Mouse (Mus musculus): ENCODE data around the gene A2ml1. TPM values are rescaled to one million over a fixed set of nuclear protein-coding genes. Genes with fewer than 3 reads are reported as not detected.

Gene A2ml1
- polyA plus RNA-seq, 1 experiment from 2014 or later, result 4.8 TPM

- no peaks in the 10 kb centered on the region for H3K27me3 ChIP-seq (replicated peaks)
Observed at GRCm38 (mm10) chr6:128598256-128599047, 17.0 kb upstream of the A2ml1 start.

GRCm38 (mm10) chr6:128597121-128597522 is 15.7 kb upstream of the A2ml1 start:
- Histone ChIP-seq H3K27me3 (replicated peaks) (no peaks in the 10 kb centered on the region), H3K4me3 (replicated peaks) (peak overlapping the region; percentile 26), H3K9me3 (replicated peaks) (no peaks in the 10 kb centered on the region), H3K27ac (replicated peaks) (peak overlapping the region; percentile 65), H3K36me3 (no peaks in the 10 kb centered on the region), H3K9ac (replicated peaks) (peak overlapping the region; percentile 21; the same call in 1 of the 2 replicates), H3K4me2 (peak overlapping the region; percentile 49), H3K4me1 (peaks cover 9% of the 10 kb centered on the region; the same call in 1 of the 2 replicates)
- 7% methylated on average over 9 of the region's 9 CpGs for WGBS
- peak; percentile 96 for ATAC-seq (ENCODE audit: low FRiP score)

More at GRCm38 (mm10) chr6:128598256-128599047, 17.0 kb upstream of the A2ml1 start:
- Histone ChIP-seq H3K4me2 (no peak overlapping the region), H3K9ac (replicated peaks) (no peak overlapping the region), H3K27ac (replicated peaks) (no peak overlapping the region), H3K4me1 (peaks cover 15% of the 10 kb centered on the region; the same call in 1 of the 2 replicates), H3K9me3 (replicated peaks) (no peaks in the 10 kb centered on the region), H3K36me3 (no peaks in the 10 kb centered on the region), H3K4me3 (replicated peaks) (no peak overlapping the region)
- WGBS, result 72% methylated on average over 2 of the region's 2 CpGs
- ATAC-seq (ENCODE audit: low FRiP score), result no peak

GRCm38 (mm10) chr6:128594651-128595050 is 13.2 kb upstream of the A2ml1 start:
- H3K9me3 ChIP-seq (replicated peaks), result no peaks in the 10 kb centered on the region
- ATAC-seq (ENCODE audit: low FRiP score), result no peak
- H3K4me1 ChIP-seq, result peaks cover 8% of the 10 kb centered on the region; the same call in 1 of the 2 replicates
- no peaks in the 10 kb centered on the region for H3K36me3 ChIP-seq
- WGBS, result 93% methylated on average over 9 of the region's 9 CpGs
- H3K9ac ChIP-seq (replicated peaks), result no peak overlapping the region
- no peak overlapping the region for H3K27ac ChIP-seq (replicated peaks)
- no peaks in the 10 kb centered on the region for H3K27me3 ChIP-seq (replicated peaks)
- H3K4me2 ChIP-seq, result no peak overlapping the region
- H3K4me3 ChIP-seq (replicated peaks), result no peak overlapping the region

GRCm38 (mm10) chr6:128589426-128589825 is 8.0 kb upstream of the A2ml1 start:
- WGBS, result 54% methylated on average over 4 of the region's 4 CpGs

GRCm38 (mm10) chr6:128587619-128588018 is 6.2 kb upstream of the A2ml1 start:
- no peak overlapping the region for H3K9ac ChIP-seq (replicated peaks)
- no peaks in the 10 kb centered on the region for H3K4me1 ChIP-seq
- H3K4me3 ChIP-seq (replicated peaks), result no peak overlapping the region
- no peak overlapping the region for H3K27ac ChIP-seq (replicated peaks)
- ATAC-seq (ENCODE audit: low FRiP score), result no peak
- 90% methylated on average over 6 of the region's 6 CpGs for WGBS
- H3K27me3 ChIP-seq (replicated peaks), result no peaks in the 10 kb centered on the region
- H3K4me2 ChIP-seq, result no peak overlapping the region
- H3K36me3 ChIP-seq, result no peaks in the 10 kb centered on the region
- H3K9me3 ChIP-seq (replicated peaks), result no peaks in the 10 kb centered on the region

More at GRCm38 (mm10) chr6:128589426-128589825, 8.0 kb upstream of the A2ml1 start:
- no peaks in the 10 kb centered on the region for H3K9me3 ChIP-seq (replicated peaks)
- no peaks in the 10 kb centered on the region for H3K4me1 ChIP-seq
- no peaks in the 10 kb centered on the region for H3K36me3 ChIP-seq
- no peak overlapping the region for H3K4me3 ChIP-seq (replicated peaks)
- H3K9ac ChIP-seq (replicated peaks), result no peak overlapping the region
- ATAC-seq (ENCODE audit: low FRiP score), result no peak
- no peak overlapping the region for H3K27ac ChIP-seq (replicated peaks)
- H3K4me2 ChIP-seq, result no peak overlapping the region
- H3K27me3 ChIP-seq (replicated peaks), result no peaks in the 10 kb centered on the region

- Histone ChIP-seq H3K4me1 (no peaks in the 10 kb centered on the region), H3K9ac (replicated peaks) (no peak overlapping the region), H3K27me3 (replicated peaks) (no peaks in the 10 kb centered on the region), H3K36me3 (no peaks in the 10 kb centered on the region), H3K4me3 (replicated peaks) (no peak overlapping the region), H3K4me2 (no peak overlapping the region), H3K27ac (replicated peaks) (no peak overlapping the region), H3K9me3 (replicated peaks) (no peaks in the 10 kb centered on the region)
- WGBS, result 63% methylated on average over 11 of the region's 11 CpGs
- ATAC-seq (ENCODE audit: low FRiP score), result no peak
Observed at GRCm38 (mm10) chr6:128585642-128586245, 4.3 kb upstream of the A2ml1 start.

- no peaks in the 10 kb centered on the region for H3K4me1 ChIP-seq
- H3K36me3 ChIP-seq, result no peaks in the 10 kb centered on the region
- ATAC-seq (ENCODE audit: low FRiP score), result no peak
- no peak overlapping the region for H3K4me2 ChIP-seq
- H3K4me3 ChIP-seq (replicated peaks), result no peak overlapping the region
- H3K9ac ChIP-seq (replicated peaks), result no peak overlapping the region
- H3K27me3 ChIP-seq (replicated peaks), result no peaks in the 10 kb centered on the region
- 26% methylated on average over 10 of the region's 10 CpGs for WGBS
- no peaks in the 10 kb centered on the region for H3K9me3 ChIP-seq (replicated peaks)
- no peak overlapping the region for H3K27ac ChIP-seq (replicated peaks)
Observed at GRCm38 (mm10) chr6:128584070-128584660, 2.8 kb upstream of the A2ml1 start.

- Histone ChIP-seq H3K9me3 (replicated peaks) (no peaks in the 10 kb centered on the region), H3K27me3 (replicated peaks) (no peaks in the 10 kb centered on the region), H3K9ac (replicated peaks) (no peak overlapping the region), H3K36me3 (no peaks in the 10 kb centered on the region), H3K4me1 (no peaks in the 10 kb centered on the region), H3K4me2 (no peak overlapping the region), H3K27ac (replicated peaks) (no peak overlapping the region), H3K4me3 (replicated peaks) (no peak overlapping the region)
- WGBS, result 88% methylated on average over 9 of the region's 9 CpGs
- no peak for ATAC-seq (ENCODE audit: low FRiP score)
Observed at GRCm38 (mm10) chr6:128577301-128577700, 4.1 kb downstream of the A2ml1 start.

GRCm38 (mm10) chr6:128566589-128566988 is 14.8 kb downstream of the A2ml1 start:
- no peaks in the 10 kb centered on the region for H3K36me3 ChIP-seq
- WGBS, result 95% methylated on average over 11 of the region's 11 CpGs
- ATAC-seq (ENCODE audit: low FRiP score), result no peak

GRCm38 (mm10) chr6:128554049-128554448 is 27.4 kb downstream of the A2ml1 start:
- no peaks in the 10 kb centered on the region for H3K4me1 ChIP-seq
- no peaks in the 10 kb centered on the region for H3K36me3 ChIP-seq
- no peaks in the 10 kb centered on the region for H3K27me3 ChIP-seq (replicated peaks)
- H3K9me3 ChIP-seq (replicated peaks), result no peaks in the 10 kb centered on the region
- WGBS, result 89% methylated on average over 7 of the region's 7 CpGs
- no peak overlapping the region for H3K9ac ChIP-seq (replicated peaks)
- H3K4me3 ChIP-seq (replicated peaks), result no peak overlapping the region
- no peak for ATAC-seq (ENCODE audit: low FRiP score)
- no peak overlapping the region for H3K27ac ChIP-seq (replicated peaks)
- H3K4me2 ChIP-seq, result no peak overlapping the region

More at GRCm38 (mm10) chr6:128566589-128566988, 14.8 kb downstream of the A2ml1 start:
- Histone ChIP-seq H3K4me3 (replicated peaks) (no peak overlapping the region), H3K27ac (replicated peaks) (no peak overlapping the region), H3K9ac (replicated peaks) (no peak overlapping the region), H3K4me1 (no peaks in the 10 kb centered on the region), H3K27me3 (replicated peaks) (no peaks in the 10 kb centered on the region), H3K4me2 (no peak overlapping the region), H3K9me3 (replicated peaks) (no peaks in the 10 kb centered on the region)

GRCm38 (mm10) chr6:128549463-128550452 is 31.6 kb downstream of the A2ml1 start:
- Histone ChIP-seq H3K4me1 (no peaks in the 10 kb centered on the region), H3K4me2 (no peak overlapping the region), H3K27me3 (replicated peaks) (no peaks in the 10 kb centered on the region), H3K27ac (replicated peaks) (no peak overlapping the region), H3K4me3 (replicated peaks) (no peak overlapping the region), H3K9ac (replicated peaks) (no peak overlapping the region), H3K9me3 (replicated peaks) (no peaks in the 10 kb centered on the region), H3K36me3 (no peaks in the 10 kb centered on the region)
- ATAC-seq (ENCODE audit: low FRiP score), result no peak
- WGBS, result 82% methylated on average over 15 of the region's 15 CpGs
